Mouse (Mus musculus) kidney, adult 18-20 months (tissue): ENCODE measurements around the gene Shank3.

Source experiments
- DNase-seq: peaks from one replicate; pipeline ENCODE4 v3.0.0; 2021

Shank3 gene

DNA sequence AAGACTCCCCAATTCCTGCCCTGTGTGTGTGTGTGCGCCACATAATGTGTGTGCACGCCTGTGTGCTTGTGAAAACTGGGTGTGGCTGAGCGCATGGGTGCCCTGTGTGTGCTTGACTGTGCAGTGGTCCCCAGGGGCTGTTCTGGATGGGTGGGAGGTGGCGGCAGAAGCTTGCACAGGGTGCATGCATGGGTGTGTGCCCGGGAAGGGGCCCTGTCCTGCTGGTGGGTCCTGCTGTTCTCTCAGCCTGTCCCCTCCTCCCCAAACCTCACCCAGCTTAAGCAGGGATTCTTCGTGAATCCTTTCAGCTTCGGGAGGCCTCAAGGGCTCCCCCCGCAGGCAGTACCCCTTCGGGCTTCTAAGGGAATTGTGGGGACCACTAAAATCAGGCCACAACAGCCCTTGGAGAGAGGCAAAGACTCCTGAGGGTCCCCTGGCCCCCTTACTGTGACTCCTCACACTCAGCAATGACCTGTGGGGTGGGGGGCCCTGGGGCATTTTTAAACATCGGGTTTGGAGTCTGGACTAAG is 59.8 kb downstream of the Shank3 start:
- no peak for DNase-seq

DNA sequence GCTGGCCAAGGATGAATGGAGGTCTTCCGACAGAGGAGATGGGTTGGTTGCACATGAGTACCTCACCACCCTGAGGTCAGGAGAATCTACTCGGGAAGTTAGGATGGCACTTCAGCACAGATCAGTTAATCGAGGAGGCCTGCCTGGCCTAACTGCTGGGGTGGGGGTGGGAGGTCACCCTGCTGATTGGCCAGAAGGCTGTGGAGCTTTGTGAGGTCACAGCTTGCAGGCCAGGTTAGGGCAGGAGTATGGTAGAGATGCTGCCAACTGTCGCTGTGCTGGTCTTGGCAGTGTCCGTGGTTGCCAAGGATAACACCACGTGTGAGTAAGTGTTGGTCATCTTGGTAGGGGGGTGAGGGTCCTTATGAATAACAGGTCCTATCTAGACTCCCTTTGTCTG is 68.7 kb downstream of the Shank3 start, which contains the start of gene Acr:
Gene Acr, plus strand, starts transcription at position 213 of the 400 bp plus-strand sequence.
- DNase-seq = no peak

DNA sequence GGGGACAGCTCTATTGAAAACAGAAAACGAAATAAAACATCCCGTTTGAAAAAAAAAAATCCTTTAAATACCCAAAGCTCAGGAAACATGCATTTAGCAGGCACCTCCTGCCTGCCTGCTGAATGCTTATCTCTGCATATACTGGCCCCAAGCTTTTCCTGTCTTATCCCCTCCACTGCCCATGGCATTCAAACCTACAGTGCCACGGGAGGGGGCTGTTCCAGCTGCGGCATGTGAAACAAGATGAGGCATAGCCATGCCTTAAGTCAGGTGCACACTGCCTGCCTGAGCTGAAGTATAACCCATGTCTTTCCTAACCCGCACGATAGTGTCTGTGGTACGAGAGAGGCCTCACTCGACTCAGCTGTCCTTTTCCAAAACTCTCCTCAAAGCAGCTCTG is 72.7 kb downstream of the Shank3 start:
- no peak for DNase-seq

DNA sequence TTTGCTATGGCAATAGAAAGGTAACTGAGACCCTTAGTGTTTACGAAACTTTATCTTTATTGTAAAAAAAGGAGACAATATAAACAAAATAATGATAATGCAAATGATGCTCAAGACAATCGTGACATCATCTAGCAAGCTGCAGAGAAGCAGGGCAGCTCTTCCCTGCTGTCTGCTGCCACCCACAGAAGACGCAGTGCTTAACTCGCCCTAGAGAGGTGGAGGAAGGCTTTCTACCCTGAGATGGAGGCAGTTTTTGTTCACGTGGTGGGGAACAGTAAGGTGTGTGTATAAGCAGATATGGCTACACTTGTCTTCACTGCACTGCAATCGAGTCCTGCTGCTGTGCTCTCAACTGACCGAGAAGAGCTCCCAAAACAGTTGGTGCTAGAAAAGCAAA is 83.1 kb downstream of the Shank3 start:
- DNase-seq = no peak

DNA sequence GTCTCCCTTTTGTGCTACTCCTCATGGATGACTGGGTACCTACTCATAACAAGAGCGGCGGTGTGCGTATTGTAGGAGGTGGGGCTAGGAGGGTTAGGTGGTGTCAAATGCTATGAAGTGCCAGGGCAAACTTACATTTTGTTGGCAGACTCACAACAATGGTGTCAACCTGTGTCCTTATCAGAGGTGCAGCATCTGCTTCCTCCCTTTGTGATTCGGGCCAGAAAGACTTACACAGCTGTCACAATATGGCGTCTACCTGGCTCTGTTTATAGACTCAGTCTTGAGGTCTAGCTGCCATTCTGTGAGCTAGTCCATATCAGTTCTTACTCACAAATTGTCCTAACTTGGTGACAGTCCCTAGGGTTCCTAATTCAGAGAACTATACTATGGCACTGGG is 85.7 kb downstream of the Shank3 start:
- DNase-seq = no peak

DNA sequence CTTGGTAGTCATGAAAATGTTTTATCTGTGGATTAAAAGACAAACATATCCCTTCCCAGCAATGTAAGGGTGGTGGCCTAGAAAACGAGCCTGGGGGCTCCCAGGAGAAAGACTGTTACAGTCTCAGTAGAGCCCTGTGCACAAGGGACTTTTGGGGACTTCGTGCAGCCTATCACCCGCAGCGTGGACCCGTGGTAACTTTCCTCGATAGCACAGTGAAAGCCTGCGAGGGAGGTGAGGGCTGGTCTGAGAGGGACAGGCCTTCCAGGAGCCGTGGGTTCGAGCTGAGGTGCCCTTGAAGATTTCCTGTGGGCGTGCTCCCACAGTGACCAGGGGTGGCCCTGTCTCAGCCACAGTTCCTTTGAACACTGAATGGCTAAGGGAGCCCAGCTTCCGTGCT is 86.2 kb downstream of the Shank3 start:
- DNase-seq = no peak

DNA sequence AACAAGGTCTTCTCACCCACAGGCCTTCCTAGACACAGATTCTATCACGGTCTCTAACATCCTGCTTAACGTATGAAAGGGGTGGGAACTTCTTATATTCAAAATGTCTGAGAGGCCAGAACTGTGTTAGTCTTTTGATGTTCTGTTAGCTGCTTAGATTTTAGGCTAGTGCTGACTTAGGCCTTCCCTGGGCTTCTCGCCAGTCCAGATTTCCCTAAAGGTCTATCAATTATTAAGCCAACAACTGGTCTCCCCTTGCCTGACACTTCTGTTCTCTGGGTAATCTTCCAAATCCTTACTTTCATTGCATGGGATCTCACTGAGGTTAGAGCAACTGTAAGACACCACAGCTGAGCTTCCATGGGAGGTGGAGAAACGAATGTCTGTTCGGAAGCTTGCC is 89.7 kb downstream of the Shank3 start:
- DNase-seq = peak; percentile 66

DNA sequence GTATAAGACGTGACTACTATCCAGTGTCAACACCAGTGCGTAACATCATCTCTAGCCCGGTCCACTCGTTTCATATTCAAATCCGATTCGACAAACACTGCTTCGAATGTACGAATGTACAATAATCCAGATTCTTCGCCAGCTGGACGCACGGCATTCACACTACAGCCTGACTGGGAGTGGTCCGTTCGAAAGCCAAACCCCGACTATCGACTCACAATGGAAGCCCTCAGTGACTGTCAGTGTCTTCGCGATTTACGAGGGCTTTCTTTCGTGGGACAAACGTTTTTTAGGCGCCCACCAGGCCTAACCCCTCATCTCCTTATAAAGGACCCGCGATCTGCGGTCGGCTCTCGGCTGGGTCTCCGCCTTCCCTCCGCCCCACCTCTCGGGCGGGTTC is 91.9 kb downstream of the Shank3 start:
- DNase-seq = no peak

DNA sequence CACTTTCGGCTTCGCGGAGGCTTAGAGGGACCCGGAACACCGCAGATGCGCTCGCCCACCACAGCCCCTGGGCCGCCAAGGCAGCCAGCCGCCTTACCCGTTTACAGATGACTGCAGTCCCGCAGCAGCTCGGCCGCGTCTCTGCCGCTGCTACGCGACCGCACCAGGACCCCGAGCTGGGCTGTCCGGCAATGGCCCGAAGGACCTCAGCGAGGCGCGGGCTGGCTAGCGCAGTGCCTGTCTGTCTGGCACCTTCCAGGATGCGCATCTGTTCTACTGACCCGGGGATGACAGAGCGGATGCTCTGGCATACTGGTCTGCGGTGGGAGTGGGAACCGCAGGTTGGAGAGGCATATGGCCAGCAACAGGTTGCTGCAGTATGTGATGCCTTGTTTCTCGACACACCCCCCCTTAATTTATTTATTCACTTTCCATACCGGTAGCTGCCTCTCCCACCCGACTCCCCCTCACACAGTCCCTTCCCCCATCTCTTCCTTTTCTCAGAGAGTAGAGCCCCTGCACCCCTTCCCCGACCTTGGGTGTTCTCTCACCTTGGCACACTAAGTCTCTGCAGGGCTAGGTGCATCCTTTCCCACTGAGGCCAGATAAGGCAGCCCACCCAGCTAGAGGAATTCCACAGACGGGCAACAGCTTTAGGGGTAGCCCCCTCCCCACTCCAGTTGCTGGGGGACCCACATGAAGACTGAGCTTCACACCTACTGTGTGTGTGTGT is 92.5 kb downstream of the Shank3 start, which contains the start of gene Rabl2:
Gene Rabl2, minus strand, starts transcription at position 201 of the 733 bp plus-strand sequence.
- DNase-seq = peak; percentile 87

DNA sequence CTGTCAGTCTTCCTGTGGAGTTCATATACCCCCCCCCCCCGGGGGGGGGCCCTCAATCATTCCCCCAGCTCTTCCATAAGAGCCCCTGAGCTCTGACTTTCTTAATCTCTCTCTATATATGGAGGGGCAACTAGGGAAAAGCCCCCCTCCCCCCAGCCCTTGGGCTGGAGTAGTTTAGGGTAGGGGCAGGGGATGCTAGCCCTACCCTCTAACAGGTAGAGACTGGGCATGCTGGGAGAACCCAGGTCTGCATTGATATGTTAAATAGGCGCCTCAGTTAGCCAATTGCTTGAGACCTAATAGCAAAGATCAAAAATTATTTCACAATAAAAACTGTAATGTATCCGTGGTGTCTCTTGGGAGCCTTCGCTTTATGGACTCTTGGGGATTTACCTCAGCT is 93.1 kb downstream of the Shank3 start:
- DNase-seq = no peak

DNA sequence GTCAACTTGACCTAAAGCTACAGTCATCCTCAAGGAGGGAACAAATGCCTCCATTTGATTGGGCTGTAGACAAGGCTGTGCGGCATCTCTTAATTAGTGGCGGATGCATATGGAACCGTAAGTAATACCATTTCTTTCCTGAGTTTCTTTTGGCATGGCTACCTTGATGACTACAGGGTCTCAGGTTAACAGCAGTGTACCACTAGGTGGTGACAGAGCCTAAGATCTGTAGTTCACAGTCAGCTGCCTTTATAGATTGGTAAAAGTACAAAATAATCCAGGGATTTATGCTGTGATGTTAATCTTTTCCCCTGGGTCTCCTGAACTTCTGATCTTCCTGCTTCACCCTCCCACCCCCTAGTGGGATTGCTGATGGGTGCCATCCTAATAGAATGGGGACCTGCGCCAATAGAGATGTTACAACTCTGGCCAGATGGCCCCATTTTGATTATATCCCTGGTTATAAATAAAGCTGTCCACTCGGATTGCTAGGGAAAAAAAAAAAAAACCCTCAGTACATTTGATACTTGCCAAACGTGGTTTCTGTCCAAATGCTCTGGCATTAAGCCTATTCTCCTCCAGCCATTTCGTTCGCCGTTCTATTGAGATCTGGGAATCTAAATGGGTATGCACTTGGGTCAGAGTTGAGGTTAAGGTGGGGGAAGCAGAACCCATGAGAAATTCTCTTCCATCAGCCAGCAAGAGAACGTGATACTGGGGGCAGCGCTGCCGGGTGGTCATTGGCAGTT is 106.6 kb downstream of the Shank3 start:
- no peak for DNase-seq

DNA sequence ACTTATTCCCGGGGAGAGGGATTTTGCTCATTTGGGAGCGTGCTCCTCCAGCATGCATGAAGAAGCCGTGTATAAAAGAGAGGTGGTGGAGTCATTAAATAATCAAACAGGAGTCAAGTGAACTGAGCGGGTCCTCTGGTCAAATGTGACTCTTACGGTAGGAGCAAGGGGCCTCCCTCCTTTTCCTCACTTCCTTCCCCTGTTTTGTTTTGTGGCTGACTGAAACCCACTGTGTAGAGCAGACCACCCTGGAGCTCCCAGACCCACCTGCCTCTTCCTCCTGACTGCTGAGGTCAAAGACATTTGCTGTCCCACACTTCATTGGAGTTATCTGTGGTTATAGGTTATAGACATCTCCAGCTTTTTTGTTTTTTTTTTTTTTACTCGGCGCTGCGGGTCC is 108.1 kb downstream of the Shank3 start:
- no peak for DNase-seq

DNA sequence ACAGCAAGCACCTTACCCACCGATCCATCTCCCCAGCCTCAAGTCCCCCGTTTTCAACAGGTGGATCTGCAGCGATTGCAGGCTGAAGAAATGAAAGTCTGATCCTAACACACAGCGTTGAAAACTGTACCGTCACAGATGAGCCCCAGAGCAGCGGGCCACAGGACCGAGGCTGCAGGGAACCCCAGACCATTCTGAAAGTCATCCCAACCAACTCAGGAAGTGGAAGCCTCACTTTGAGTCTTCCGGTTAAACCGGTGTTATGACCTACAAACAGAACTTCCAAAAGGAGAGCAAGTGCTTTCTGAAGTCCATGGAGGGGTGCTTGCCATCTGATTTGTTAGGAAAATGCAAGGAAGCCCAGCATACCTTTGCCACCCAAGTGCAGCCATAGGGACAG is 108.5 kb downstream of the Shank3 start:
- no peak for DNase-seq
